Mouse (Mus musculus) adipocyte (in vitro differentiated cells): ENCODE measurements around the gene Nup93.

ENCODE experiments used
- DNase-seq: peaks from one replicate; pipeline ENCODE4 v3.0.0-alpha.2; 2016; ENCODE audit warnings: low spot score

The Nup93 gene

GRCm38 (mm10) chr8:94268359-94268890 lies 54.1 kb downstream of the Nup93 start:
- no peak for DNase-seq

DNA sequence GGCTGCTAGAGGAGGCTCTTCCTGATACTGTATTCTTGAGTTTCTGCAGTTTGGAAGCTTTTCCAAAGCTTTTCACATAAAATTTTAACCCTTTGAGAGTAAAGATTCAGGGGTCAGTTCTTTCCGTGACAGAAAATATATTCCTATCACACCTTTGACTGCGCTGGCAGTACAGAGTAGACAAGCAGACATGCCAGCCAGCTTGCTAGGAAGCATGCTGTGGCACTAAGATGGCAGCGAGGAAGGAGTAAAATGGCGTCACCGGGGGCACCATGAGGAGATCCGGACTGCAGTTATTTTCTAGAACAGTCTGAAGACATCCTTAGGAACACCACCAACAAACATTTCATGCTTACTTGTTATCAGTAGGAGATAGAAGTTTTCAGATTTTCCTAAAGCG lies 55.9 kb downstream of the Nup93 start:
- no peak for DNase-seq

GRCm38 (mm10) chr8:94271102-94271501 lies 56.7 kb downstream of the Nup93 start:
- no peak for DNase-seq

- no peak for DNase-seq
Measured at GRCm38 (mm10) chr8:94272612-94273011, 58.2 kb downstream of the Nup93 start.

DNA sequence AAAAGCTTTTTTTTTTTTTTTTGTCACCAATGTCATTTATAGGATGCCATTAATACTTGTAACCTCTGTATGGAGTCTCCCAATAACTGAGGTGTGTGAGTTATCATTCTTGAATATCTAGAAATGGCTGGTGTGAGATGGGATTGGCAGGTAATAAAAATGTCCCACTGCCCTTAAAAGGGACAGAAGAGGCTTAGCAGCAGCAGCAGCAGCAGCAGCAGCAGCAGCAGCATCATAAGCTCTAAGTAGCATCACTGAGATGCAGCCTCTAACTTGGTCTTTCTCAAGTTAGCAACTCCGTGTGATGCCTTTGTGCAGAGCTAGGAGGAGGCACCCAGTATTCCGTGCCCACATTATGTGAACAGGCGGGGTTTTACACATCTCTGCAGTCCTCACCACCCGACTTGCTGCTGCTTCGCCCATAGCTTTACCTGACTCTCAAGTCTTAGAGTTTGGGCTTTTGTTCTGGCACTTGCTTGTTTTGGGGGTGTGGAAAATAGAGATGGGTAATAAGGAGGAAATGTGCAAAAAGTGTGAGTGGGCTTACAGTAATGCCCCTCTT lies 59.0 kb downstream of the Nup93 start:
- DNase-seq = no peak

GRCm38 (mm10) chr8:94274030-94274429 lies 59.7 kb downstream of the Nup93 start:
- no peak for DNase-seq

DNA sequence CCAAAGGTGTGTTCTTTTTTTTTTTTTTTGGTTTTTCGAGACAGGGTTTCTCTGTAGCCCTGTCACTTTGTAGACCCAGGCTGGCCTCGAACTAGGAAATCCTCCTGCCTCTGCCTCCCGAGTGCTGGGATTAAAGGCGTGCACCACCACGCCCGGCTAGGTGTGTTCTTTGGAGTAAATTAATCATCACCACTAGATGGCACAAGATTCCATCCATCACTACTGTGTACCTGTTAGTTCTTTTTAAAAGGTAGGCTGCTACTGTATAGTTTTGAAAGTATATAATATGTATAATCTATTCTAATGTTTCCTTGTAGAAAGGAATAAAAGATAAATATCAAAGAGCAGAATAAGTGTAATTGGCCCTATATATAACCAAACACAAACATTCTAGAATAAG lies 63.9 kb downstream of the Nup93 start:
- no peak for DNase-seq

GRCm38 (mm10) chr8:94280001-94280613 lies 65.7 kb downstream of the Nup93 start:
- DNase-seq = no peak

- peak; percentile 28 for DNase-seq
Measured at GRCm38 (mm10) chr8:94282453-94282985, 68.2 kb downstream of the Nup93 start.

GRCm38 (mm10) chr8:94284204-94284603 lies 69.8 kb downstream of the Nup93 start:
- DNase-seq = peak; percentile 22

- peak; percentile 60 for DNase-seq
Measured at GRCm38 (mm10) chr8:94290606-94291005, 76.2 kb downstream of the Nup93 start.

- no peak for DNase-seq
Measured at GRCm38 (mm10) chr8:94292072-94292471, 77.7 kb downstream of the Nup93 start.

- no peak for DNase-seq
Measured at GRCm38 (mm10) chr8:94292626-94293025, 78.3 kb downstream of the Nup93 start.

DNA sequence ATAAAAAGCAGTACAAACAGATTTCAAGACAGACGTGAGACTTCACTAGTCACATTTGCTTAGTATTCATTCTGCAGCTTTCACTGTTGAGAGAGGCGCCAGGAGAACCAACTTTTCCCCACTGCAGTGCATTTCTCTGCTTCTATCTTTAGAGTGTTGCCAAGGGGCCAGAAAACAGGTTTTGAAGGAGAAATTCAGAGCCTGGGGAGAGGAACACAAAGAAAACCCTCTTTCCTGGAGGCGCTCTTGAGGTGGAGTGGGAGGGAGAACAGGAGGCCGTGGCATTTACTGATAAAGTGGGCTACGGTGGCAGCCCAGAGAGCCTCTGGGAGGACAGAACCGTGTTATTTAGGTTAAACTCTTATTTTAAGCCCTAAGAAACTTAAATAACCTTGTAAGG lies 81.3 kb downstream of the Nup93 start:
- no peak for DNase-seq

DNA sequence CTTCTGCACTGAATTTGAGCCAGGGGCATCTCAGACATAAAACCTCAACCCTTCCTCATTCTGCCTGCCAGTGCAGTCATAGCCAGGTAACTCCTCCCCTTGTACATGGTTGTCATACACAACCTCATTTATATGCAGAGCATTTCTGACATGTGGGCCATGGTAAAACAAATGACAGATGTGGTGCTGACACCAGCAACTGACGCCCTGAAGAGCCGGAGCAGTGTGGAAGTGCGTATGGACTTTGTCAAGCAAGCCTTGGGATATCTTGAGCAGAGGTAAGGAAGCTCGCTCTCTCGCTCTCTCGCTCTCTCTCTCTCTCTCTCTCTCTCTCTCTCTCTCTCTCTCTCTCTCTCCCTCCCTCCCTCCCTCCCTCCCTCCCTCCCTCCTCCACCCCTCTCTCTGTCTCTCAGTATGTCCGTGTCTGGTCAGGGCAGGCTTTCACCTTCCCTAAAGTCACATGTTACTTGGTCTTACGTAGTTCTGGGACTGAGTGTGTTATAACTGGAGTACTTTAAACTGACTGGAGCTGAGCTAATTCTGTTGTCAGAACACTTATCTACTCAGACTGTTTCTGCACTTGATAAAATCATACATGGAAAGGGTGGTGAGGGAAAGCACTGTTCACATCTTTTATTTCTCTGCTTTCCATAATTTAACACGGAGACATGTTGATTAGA lies 82.1 kb downstream of the Nup93 start:
- no peak for DNase-seq

GRCm38 (mm10) chr8:94297101-94297500 lies 82.7 kb downstream of the Nup93 start:
- peak; percentile 17 for DNase-seq

- DNase-seq = no peak
Measured at GRCm38 (mm10) chr8:94300809-94301208, 86.4 kb downstream of the Nup93 start.

DNA sequence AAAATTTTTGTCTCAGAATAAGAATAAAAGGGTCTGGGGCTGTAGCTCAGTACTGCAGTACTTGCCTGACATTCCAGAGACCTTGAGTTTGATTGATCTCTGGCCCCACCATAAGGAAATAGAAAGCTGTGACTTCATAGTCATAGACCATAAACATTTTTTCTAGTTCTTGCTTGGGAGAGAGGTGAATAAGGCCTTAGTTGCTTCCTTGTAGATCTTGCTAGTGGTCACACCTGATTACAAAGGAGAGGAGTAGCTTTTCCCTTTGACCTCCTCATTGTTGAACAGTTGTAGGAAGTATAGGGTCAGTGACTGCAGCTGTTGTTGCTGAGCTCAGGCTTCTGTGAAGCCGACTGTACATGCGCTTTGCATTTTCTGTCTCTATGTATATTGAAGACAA lies 90.0 kb downstream of the Nup93 start:
- no peak for DNase-seq

DNA sequence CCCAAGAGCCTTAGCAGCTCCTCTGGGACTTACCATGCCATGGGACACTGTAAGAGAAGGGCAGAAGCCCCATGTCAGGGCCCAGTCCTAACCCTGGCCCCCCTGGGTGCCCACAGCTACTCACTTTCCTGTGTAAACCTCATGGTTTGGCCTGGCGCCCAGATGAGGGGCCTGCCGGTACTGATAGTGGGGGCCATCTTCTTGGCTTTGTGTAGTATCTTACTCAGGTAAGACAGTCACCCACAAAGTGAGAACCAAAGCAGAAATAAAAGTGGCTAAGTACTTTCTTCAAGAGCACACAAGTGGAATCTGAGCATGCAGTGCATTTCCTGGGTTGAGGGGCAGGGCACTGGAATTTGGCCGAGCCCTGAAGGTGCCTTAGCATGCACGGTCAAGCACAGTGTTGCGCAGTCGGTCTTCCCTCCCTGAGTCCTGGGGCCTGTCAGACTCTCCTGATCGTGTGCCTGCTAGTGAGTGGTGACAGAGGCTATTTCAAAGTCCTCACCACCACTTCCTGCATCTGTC lies 92.7 kb downstream of the Nup93 start:
- no peak for DNase-seq

DNA sequence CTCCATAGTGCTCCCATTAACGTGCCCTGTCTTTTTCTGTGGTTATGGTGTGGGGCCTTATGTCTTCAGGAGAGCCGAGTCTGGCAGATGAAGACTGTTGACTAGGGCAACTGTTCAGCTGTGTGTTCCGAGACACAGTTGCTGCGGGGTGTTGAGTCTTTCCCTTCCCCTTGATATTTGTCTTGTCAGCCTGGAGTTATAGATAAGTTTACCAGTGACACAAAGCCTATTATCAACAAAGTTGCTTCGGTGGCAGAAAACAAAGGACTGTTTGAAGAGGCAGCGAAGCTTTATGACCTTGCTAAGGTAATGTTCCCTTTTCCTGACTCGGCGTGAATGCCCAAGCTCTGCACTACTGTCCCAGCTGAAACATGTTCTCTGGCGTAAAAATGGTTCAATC lies 93.3 kb downstream of the Nup93 start:
- DNase-seq = no peak

DNA sequence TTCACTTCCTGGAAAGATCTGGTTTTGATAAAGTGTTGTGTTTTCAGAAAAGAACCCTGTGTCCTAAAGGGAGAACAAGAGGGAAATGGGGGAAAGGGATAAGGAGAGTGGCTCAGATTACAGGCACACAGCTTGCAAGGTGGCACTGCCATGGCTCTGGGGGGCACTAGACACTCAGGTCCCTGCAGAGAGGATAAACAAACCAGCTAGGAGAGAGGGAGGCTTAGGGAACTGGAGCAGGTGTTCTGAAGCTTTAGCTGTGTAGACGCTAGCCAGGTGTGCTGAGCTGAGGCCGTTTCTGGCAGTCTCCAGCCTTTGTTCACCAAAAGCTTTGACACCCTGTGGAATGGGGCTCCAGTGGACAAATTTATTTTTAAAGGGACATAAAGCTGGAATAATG lies 99.7 kb downstream of the Nup93 start:
- no peak for DNase-seq

- DNase-seq = no peak
Measured at GRCm38 (mm10) chr8:94317249-94317648, 102.9 kb downstream of the Nup93 start.

DNA sequence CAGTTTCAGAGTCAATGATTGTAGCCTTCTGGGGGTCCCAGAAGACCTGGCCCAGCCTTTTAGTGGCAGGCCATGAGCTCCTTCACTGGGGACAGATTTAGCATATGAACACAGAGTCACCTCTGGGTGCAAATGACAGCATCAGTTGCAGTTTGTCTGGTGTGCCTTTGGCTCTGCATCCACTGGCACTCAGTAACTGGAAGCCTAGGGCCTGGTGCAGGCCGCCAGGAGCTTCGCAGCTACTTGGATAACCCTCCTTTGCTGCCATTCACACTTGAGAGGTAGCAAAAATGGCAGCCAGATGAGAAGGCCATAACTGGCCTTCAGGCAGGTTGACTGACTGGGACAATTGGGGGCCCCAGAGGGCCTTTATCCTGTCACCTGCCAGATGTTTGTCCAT lies 103.3 kb downstream of the Nup93 start:
- DNase-seq = no peak
